Mouse (Mus musculus): ENCODE results near the gene Wipf3. TPM values are rescaled to one million over a fixed set of nuclear protein-coding genes. Genes with fewer than 3 reads are reported as not detected.

The Wipf3 gene
- total RNA-seq, 1 experiment, result 1.4 TPM

DNA sequence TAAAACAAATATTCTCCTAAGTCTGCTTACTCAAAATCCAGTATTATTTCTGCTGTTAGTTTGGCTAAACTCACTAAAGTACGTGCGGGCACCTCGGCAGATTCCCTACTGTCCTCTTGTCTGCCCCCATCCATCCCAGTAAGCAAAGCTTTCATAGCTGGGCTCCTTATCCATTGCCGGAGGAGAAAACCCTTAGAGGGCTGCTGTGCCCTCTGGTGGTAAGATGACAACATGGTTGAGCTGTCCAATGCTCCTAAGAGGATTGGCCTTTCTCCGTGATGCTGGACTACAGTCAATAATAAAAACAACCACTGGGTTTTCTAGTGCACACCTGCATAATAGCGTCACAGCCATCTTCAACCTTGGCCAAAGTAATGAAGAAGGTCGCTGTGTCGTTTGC, 77.6 kb downstream of the Wipf3 start:
- peak; percentile 19 for DNase-seq (ENCODE audit: low read depth, low spot score)
- no peak overlapping the region for H3K27ac ChIP-seq (ENCODE audit: insufficient read depth, low read depth, low read length, poor library complexity, severe bottlenecking)

DNA sequence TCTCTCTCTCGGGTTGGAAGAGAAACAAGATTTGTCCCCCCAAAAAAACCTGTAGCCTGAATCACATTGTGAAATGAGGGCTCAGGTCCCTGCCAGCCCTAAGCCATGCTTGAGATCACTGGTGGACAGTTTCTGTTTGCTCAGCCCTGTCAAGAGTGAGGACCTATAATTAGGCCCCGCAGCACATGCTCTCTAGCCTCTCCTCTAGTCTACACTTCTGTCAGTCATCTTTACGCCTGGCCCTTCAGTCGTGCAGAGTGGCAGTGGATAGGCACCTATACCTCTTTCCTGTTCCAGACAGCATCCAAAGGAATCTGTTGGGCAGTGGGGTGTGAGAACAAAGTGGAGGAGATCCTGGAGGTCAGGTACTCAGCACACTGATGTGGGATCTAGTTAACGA, 78.4 kb downstream of the Wipf3 start:
- Histone ChIP-seq H3K4me1 (ENCODE audit: control insufficient read depth in 2 of 2, insufficient read depth in 2 of 2, low read length in 2 of 2, poor library complexity in 1 of 2) (no peaks in the 10 kb centered on the region; a peak in 2 of 4 replicates), H3K4me3 (ENCODE audit: insufficient read depth in 1 of 2, low read depth in 1 of 2, low read length in 2 of 2, poor library complexity in 1 of 2, severe bottlenecking in 1 of 2) (no peak overlapping the region), H3K9me3 (ENCODE audit: control insufficient read depth, insufficient read depth, low read depth, low read length) (no peaks in the 10 kb centered on the region), H3K9ac (ENCODE audit: insufficient read depth, low read depth, low read length, poor library complexity, severe bottlenecking) (no peak overlapping the region), H3K27ac (ENCODE audit: insufficient read depth, low read depth, low read length, poor library complexity, severe bottlenecking) (no peak overlapping the region; the same call in 1 of the 2 replicates), H3K36me3 (ENCODE audit: control insufficient read depth, insufficient read depth, low read length, poor library complexity, severe bottlenecking) (no peaks in the 10 kb centered on the region)
- DNase-seq (ENCODE audit: low read depth, low spot score), result no peak
- in situ Hi-C loops (cut with MboI; ENCODE audit: low sequenced_read_pairs in 2 of 2, unreplicated experiment in 2 of 2), result no loop called here
- TF ChIP-seq ZC3H11A (IDR thresholded peaks at IDR 0.05; ENCODE audit: borderline replicate concordance, low read depth, low read length), result no peak
- no peak for TF ChIP-seq CHD2 (IDR thresholded peaks at IDR 0.05; ENCODE audit: low read depth, low read length)
- TF ChIP-seq HCFC1 (IDR thresholded peaks at IDR 0.05; ENCODE audit: borderline replicate concordance, insufficient read depth, low read length), result no peak
- TF ChIP-seq ZNF384 (IDR thresholded peaks at IDR 0.05; ENCODE audit: low read depth, low read length), result no peak
- TF ChIP-seq MAFK (IDR thresholded peaks at IDR 0.05; ENCODE audit: insufficient read depth, low read depth, low read length), result no peak

More for the DNA sequence above, 77.6 kb downstream of the Wipf3 start:
- TF ChIP-seq ZC3H11A (IDR thresholded peaks at IDR 0.05; ENCODE audit: borderline replicate concordance, low read depth, low read length), result peak; percentile 67; the same call in 1 of the 2 replicates
- no peak for TF ChIP-seq MAFK (IDR thresholded peaks at IDR 0.05; ENCODE audit: insufficient read depth, low read depth, low read length)
- H3K4me3 ChIP-seq (ENCODE audit: insufficient read depth in 1 of 2, low read depth in 1 of 2, low read length in 2 of 2, poor library complexity in 1 of 2, severe bottlenecking in 1 of 2), result no peak overlapping the region
- in situ Hi-C loops (cut with MboI; ENCODE audit: low sequenced_read_pairs in 2 of 2, unreplicated experiment in 2 of 2), result no loop called here
- no peaks in the 10 kb centered on the region for H3K9me3 ChIP-seq (ENCODE audit: control insufficient read depth, insufficient read depth, low read depth, low read length)
- H3K4me1 ChIP-seq (ENCODE audit: control insufficient read depth in 2 of 2, insufficient read depth in 2 of 2, low read length in 2 of 2, poor library complexity in 1 of 2), result no peaks in the 10 kb centered on the region; a peak in 2 of 4 replicates
- H3K36me3 ChIP-seq (ENCODE audit: control insufficient read depth, insufficient read depth, low read length, poor library complexity, severe bottlenecking), result no peaks in the 10 kb centered on the region
- no peak overlapping the region for H3K9ac ChIP-seq (ENCODE audit: insufficient read depth, low read depth, low read length, poor library complexity, severe bottlenecking)

DNA sequence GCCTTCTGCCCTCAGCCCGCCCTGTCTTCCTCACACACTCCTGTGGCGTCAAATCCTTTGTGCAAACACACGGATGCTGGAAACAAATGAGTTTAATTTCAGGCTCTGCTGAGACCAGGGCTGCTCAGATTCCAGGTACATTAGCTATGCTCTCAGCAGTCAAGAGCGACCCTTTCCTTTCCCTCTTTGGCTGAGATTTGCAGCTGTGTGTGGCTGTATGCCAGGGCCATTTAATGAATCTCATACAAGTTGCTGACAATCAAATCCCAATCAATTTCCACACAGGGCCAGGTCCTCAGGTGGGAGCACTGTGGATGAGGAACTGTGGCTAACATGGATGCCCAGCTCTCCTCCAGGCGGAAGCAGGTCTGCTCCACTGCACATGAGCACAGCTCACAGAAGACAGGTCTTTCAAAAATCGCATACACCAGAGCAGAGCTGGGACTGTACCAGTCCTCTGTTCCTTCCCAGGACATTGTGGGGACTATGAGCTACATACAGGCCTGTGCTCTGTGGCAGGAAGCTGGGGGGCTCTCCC, 78.9 kb downstream of the Wipf3 start:
- Histone ChIP-seq H3K9me3 (ENCODE audit: control insufficient read depth, insufficient read depth, low read depth, low read length) (no peaks in the 10 kb centered on the region), H3K9ac (ENCODE audit: insufficient read depth, low read depth, low read length, poor library complexity, severe bottlenecking) (no peak overlapping the region), H3K36me3 (ENCODE audit: control insufficient read depth, insufficient read depth, low read length, poor library complexity, severe bottlenecking) (no peaks in the 10 kb centered on the region), H3K4me1 (ENCODE audit: control insufficient read depth in 2 of 2, insufficient read depth in 2 of 2, low read length in 2 of 2, poor library complexity in 1 of 2) (no peaks in the 10 kb centered on the region; a peak in 2 of 4 replicates), H3K27ac (ENCODE audit: insufficient read depth, low read depth, low read length, poor library complexity, severe bottlenecking) (no peak overlapping the region; the same call in 1 of the 2 replicates), H3K4me3 (ENCODE audit: insufficient read depth in 1 of 2, low read depth in 1 of 2, low read length in 2 of 2, poor library complexity in 1 of 2, severe bottlenecking in 1 of 2) (no peak overlapping the region)
- in situ Hi-C loops (cut with MboI; ENCODE audit: low sequenced_read_pairs in 2 of 2, unreplicated experiment in 2 of 2), result no loop called here
- TF ChIP-seq ZC3H11A (IDR thresholded peaks at IDR 0.05; ENCODE audit: borderline replicate concordance, low read depth, low read length) (no peak), HCFC1 (IDR thresholded peaks at IDR 0.05; ENCODE audit: borderline replicate concordance, insufficient read depth, low read length) (no peak)
- no peak for DNase-seq (ENCODE audit: low read depth, low spot score)

DNA sequence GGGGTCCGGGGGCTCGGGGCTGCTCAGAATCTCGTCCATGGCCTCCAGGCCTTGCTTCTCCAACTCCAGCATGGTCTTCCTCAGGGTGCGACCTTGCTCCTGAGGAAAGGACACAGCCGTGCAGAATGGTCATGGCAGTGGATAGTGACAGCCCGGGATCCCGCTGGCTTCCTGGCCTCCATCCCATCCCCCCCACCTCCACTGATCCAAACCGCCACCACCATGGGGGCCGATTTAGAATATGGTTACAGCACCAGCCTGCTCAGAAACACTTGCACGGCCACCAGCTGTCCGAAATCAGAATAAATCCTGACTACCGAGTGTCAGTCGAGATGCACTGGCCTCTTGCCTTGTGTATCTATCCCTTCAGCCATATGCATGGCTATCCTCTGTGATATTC, 79.9 kb downstream of the Wipf3 start:
- TF ChIP-seq ZC3H11A (IDR thresholded peaks at IDR 0.05; ENCODE audit: borderline replicate concordance, low read depth, low read length), result no peak
- TF ChIP-seq CHD2 (IDR thresholded peaks at IDR 0.05; ENCODE audit: low read depth, low read length), result no peak
- no peak for TF ChIP-seq ZNF384 (IDR thresholded peaks at IDR 0.05; ENCODE audit: low read depth, low read length)
- TF ChIP-seq HCFC1 (IDR thresholded peaks at IDR 0.05; ENCODE audit: borderline replicate concordance, insufficient read depth, low read length), result no peak
- TF ChIP-seq MAFK (IDR thresholded peaks at IDR 0.05; ENCODE audit: insufficient read depth, low read depth, low read length), result no peak
- Histone ChIP-seq H3K4me3 (ENCODE audit: insufficient read depth in 1 of 2, low read depth in 1 of 2, low read length in 2 of 2, poor library complexity in 1 of 2, severe bottlenecking in 1 of 2) (no peak overlapping the region), H3K9ac (ENCODE audit: insufficient read depth, low read depth, low read length, poor library complexity, severe bottlenecking) (no peak overlapping the region), H3K9me3 (ENCODE audit: control insufficient read depth, insufficient read depth, low read depth, low read length) (no peaks in the 10 kb centered on the region), H3K36me3 (ENCODE audit: control insufficient read depth, insufficient read depth, low read length, poor library complexity, severe bottlenecking) (no peaks in the 10 kb centered on the region), H3K27ac (ENCODE audit: insufficient read depth, low read depth, low read length, poor library complexity, severe bottlenecking) (no peak overlapping the region), H3K4me1 (ENCODE audit: control insufficient read depth in 2 of 2, insufficient read depth in 2 of 2, low read length in 2 of 2, poor library complexity in 1 of 2) (no peaks in the 10 kb centered on the region; a peak in 2 of 4 replicates)
- DNase-seq (ENCODE audit: low read depth, low spot score), result no peak
- in situ Hi-C loops (cut with MboI; ENCODE audit: low sequenced_read_pairs in 2 of 2, unreplicated experiment in 2 of 2), result no loop called here

DNA sequence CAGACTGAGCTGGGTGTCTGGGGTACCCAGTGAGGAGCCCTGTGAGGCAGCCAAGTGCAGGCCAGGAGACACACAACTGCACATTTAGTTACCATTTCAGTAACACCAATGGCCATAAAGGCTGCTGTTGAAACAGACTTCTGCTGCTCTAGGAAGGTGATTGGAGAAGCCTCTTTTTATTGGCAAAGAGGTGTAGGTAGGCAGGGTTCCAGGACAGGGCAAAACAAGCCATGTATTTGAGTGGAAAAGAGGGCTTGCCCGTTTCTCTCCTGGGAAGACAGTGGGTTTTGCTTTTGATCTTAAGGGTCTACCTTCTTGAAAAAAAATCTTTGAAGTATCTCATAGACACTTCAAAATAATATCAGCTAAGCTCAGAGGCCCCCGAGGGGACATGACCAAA, 82.9 kb downstream of the Wipf3 start:
- H3K4me3 ChIP-seq (ENCODE audit: insufficient read depth in 1 of 2, low read depth in 1 of 2, low read length in 2 of 2, poor library complexity in 1 of 2, severe bottlenecking in 1 of 2), result no peak overlapping the region
- in situ Hi-C loops (cut with MboI; ENCODE audit: low sequenced_read_pairs in 2 of 2, unreplicated experiment in 2 of 2), result no loop called here
- H3K36me3 ChIP-seq (ENCODE audit: control insufficient read depth, insufficient read depth, low read length, poor library complexity, severe bottlenecking), result no peaks in the 10 kb centered on the region
- no peaks in the 10 kb centered on the region for H3K9me3 ChIP-seq (ENCODE audit: control insufficient read depth, insufficient read depth, low read depth, low read length)
- H3K9ac ChIP-seq (ENCODE audit: insufficient read depth, low read depth, low read length, poor library complexity, severe bottlenecking), result no peak overlapping the region
- no peak overlapping the region for H3K27ac ChIP-seq (ENCODE audit: insufficient read depth, low read depth, low read length, poor library complexity, severe bottlenecking)
- DNase-seq (ENCODE audit: low read depth, low spot score), result no peak
- TF ChIP-seq HCFC1 (IDR thresholded peaks at IDR 0.05; ENCODE audit: borderline replicate concordance, insufficient read depth, low read length) (no peak), MAFK (IDR thresholded peaks at IDR 0.05; ENCODE audit: insufficient read depth, low read depth, low read length) (peak; percentile 65; the same call in 1 of the 2 replicates)
- H3K4me1 ChIP-seq (ENCODE audit: control insufficient read depth in 2 of 2, insufficient read depth in 2 of 2, low read length in 2 of 2, poor library complexity in 1 of 2), result no peaks in the 10 kb centered on the region; a peak in 2 of 4 replicates

Measured in ES-E14 (cell line).